ENCODE assay signal across 14 mouse cellular contexts in genomic region chr12:75682842-75683241, GRCm38 (mm10).
"Had no signal": no experiment of that assay in that cellular context is flagged by ENCODE, and none has a peak within 500 bp of the region (broad histone marks: within the 10 kb centered on the region; RNA-seq: fewer than 3 reads in every experiment).

No protein-coding gene starts in this region.

- DNase-seq: kidney, postnatal 10 days; kidney, postnatal 4 days; liver, embryonic 13.5 days; lung, adult 2 months; lung, postnatal 14 days; lung, postnatal 4 days; midbrain, embryonic 14.5 days; spleen, adult 18-20 months; thymus, adult 2 months; thymus, postnatal 14 days; thymus, postnatal 4 days had no signal

- H3K4me1 ChIP-seq: kidney, embryonic 15.5 days; liver, embryonic 13.5 days had no signal

- H3K4me3 ChIP-seq: kidney, embryonic 15.5 days; left cerebral cortex, adult 2 months; liver, embryonic 13.5 days had no signal

- H3K27ac ChIP-seq: kidney, embryonic 15.5 days; left cerebral cortex, adult 2 months; liver, embryonic 13.5 days had no signal

- H3K4me2 ChIP-seq: kidney, embryonic 15.5 days; liver, embryonic 13.5 days; midbrain, embryonic 11.5 days had no signal

- H3K9ac ChIP-seq: kidney, embryonic 15.5 days; liver, embryonic 13.5 days had no signal

- H3K9me3 ChIP-seq: kidney, embryonic 15.5 days; liver, embryonic 13.5 days had no signal

- H3K36me3 ChIP-seq: kidney, embryonic 15.5 days; liver, embryonic 13.5 days had no signal

- H3K27me3 ChIP-seq: kidney, embryonic 15.5 days; liver, embryonic 13.5 days had no signal
